Mouse (Mus musculus) heart, adult 9 months (tissue): Measurements from ENCODE around the gene Sgip1.

Source experiments
- DNase-seq, 2 experiments: peaks; one replicate each; pipeline ENCODE4 v3.0.0; 2022; ENCODE audit warnings: low spot score in 2 of 2

Gene Sgip1

DNA sequence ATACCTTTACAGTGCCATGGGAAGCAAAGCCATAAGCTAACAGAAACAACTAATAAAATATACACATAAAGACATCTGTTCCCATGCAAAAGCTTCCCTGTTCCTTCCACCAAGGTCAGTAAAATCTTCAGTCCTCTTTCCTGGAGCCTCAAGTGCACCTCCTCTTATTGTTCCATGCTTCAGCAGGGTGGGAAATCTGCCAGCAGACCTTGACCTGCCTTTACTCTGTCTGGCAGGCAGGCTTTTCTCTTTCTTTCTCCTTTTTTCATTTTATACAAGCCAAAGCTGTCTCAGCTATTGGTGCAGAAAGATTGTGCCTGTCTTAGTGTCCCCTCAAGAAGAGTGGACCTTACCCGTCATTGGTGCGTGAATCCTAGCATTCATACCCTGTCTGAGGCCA lies 154.8 kb downstream of the Sgip1 start:
- DNase-seq, result no peak

DNA sequence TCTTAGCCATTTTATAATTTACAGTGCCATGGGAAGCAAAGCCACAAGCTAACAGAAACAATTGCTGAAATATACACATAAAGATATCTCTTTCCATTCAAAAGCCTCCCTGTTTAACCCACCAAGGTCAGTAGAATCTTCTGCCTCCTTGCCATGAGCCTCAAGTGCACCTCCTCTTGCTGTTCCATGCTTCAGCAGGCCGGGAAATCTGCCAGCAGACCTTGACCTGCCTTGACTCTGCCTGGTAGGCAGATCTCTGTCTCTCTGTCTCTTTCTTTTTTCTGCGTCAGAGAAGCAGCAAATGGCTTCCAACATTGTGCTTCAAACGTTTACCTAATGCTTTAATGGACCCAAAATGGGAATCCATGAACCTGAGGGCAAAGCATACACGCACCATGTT lies 157.9 kb downstream of the Sgip1 start:
- no peak for DNase-seq

DNA sequence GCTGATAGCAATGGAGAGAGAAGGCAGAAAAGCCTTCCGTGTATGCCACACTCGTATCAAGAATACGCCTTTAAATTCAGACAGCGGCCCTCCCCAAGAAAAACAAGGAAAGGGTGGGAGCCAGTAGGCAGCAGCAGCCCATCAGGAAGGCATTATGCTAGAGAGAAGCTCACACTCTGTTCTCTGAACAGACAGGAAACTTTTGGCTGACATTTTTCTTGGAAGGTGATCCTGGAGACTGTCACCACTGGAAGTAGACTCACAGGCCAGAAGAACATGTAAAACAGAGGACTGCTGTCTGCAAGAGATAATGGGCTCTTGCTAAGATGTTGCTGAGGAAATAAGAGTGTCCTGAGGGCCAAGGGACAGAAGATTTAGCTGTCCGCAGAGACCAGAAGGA lies 158.6 kb downstream of the Sgip1 start:
- peak; percentile 33 to 44 for DNase-seq

DNA sequence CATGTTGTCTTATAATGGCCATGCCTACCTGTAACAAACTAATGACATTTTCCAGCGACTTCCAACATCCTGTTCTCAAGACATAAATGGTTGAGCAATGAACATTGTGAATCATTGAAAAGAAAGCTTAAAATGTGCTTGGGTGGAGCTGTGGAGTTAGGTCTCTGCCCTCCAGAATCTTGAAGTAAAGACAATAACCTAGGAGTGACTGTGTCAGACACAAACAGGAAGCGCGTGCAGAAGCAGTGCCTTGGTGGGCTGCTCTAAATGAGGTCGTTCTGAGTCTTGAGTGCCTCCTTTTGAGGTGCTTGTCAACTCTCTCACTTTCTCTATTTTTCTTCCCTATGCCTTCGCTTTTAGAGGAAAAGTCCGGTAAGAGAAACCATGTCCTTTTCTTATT lies 159.1 kb downstream of the Sgip1 start:
- DNase-seq, result no peak

DNA sequence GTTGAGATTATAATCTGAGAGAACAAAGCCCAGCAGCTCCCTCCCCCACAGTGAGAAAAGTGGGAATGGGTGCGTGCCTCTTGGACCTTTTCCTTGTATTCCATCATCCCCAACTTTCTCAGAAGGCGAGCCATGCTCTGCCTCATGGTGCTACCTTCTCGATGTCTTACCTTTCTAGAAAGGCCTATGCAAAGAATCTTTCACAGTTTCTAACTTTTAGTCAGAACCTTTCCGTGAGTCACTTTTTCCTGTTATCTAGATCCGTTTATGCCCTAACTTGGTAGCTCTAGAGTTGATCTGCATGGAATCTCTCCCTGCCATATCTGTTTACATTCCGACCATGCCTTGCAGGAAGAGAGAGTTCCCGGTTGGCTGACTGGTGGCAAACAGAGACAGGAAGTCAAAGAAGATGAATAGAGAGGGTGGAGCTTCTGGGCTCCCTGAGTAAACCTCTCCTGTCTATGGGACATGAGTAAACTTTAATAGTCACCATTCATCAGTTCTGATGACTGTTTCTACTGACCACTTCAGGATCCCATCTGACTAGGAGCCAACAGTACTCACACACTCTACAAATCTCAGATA lies 166.8 kb downstream of the Sgip1 start:
- no peak for DNase-seq

DNA sequence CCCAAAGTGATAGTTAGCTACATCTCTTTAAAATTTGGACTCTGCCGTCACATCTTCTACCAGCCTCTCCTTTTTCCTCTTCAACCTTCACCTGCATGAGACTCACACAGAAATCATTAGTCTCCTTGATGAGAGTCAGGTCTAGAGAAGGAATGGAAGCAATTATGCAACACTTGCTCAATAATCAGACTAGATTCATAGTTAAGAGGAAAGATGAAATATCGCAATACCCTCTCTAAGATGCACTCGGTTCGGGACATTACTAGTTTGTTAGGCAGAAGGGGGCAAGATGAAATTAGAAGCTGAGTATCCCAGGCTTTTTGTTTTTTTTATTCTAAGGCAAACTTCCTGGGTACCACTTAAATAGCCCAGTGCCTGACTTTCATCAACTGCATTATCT lies 169.1 kb downstream of the Sgip1 start:
- DNase-seq, result no peak

DNA sequence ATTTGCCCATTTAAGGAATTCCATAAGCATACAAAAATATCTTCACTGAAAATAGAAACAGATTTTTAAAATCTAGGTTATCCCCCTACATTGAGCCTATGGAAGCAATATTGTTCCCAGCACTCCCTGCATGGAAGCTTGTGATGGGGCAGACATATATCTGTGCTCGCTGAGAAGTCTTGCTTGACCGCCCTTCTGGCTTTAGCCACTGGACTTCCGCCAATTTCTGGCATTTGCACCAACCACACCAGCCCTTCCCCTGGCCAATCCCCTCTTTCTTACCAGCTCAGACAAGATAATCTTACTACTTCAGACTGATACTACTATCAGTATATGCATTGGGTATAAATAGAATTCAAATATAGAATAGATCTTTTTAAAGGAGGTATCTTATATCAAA lies 172.1 kb downstream of the Sgip1 start:
- DNase-seq, result no peak

DNA sequence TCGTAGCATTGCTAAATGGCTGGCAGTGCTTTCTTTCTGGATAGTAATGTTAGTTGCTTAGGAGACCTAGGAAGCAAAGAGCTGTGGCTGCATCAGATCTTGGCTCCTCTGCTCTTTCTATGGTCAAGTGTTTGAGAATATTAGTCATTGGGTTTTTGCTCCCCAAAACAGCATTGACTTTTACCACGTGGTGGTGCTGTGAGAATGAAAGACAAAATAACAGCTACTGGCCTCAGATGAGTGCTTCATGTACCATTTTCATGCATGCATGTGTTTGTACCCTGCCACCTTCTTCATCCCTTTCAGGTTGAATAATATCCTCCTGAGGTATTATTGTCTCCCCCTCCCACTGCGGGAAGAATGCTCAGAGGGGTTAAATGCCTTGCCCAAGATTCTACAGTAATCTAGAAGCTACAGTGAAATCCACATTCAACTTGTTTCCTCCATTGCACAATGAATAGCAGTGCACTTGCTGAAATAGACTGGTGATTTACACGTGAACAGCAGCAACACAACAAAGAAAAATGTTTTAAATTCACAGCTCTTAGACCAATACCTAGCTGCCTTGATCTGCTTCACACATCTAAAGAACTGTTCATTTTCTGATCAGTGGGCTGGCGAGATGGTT lies 172.7 kb downstream of the Sgip1 start:
- no peak for DNase-seq

DNA sequence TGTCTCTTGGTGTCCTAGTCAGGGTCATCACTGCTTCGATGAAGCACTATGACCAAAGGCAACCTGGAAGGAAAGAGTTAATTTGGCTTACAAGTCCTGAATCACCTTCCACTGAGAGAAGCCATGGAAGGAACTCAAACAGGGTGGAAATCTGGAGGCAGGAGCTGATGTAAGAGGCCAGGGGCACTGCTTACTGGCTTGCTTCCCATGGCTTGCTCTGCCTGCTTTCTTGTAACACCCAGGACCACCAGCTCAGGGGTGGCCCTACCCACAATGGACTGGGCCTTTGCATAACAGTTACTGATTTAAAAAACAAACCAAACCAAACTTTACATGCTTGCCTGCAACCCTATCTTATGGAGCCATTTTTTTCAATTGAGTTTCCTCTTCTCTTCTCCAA lies 177.1 kb downstream of the Sgip1 start:
- DNase-seq, result no peak

DNA sequence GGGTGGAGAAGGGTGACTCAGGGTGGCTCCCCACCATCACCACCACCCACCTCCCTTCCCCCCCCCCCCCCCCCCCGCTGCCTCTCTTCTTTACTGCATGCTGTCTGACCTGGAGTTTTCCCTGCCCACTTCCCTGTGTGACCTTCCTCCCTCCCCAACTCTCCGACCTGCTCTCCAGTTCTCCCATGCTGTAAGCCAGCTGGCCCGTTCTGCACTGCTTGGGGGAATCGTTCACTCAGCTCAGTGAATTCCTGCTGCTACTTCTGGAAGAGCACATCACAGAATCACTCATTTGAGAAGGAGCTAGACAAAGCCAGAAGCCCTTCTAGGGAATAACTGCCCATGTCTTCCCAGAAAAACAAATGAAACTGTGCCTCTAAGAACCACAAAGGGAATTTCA lies 188.4 kb downstream of the Sgip1 start:
- DNase-seq, result no peak

DNA sequence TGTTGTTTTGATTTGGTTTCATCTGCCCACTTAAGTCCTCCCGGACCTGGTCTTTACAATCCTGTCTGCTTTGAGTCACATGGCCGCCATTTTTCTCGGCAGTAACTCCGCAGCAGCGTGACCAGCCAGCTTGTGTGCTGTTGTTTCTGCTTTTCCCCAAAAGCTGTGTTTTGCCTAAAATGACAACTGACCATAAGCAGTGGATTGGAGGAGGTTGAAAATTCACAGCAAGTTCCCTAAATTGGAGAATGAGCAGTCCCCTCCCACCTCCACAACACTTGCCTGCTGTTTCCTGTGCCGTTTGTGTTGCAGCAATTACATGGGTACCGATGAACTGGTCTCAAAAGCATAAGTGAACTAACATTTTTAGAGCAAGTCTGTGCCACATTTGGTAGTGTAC lies 189.6 kb downstream of the Sgip1 start:
- DNase-seq, result peak in 1 of 2 experiments; percentile 1

DNA sequence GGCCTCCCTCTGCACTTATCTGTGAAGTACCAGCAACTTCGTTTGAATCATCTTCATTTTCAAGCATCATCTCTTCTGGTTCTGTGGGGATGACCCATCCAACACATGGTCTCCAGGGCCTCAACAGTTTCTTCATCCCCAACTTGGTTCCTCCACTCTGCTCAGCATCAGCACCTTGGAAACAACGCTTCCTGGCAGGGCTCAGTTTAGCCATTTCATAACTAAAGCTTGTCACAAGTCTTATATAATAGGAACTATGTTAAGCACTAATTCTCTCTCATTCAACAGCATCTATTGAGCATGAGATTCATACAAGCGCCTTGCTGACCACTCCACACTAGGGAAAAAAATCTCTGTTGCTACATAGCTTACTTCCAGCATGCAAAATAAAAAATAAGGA lies 199.2 kb downstream of the Sgip1 start:
- no peak for DNase-seq

DNA sequence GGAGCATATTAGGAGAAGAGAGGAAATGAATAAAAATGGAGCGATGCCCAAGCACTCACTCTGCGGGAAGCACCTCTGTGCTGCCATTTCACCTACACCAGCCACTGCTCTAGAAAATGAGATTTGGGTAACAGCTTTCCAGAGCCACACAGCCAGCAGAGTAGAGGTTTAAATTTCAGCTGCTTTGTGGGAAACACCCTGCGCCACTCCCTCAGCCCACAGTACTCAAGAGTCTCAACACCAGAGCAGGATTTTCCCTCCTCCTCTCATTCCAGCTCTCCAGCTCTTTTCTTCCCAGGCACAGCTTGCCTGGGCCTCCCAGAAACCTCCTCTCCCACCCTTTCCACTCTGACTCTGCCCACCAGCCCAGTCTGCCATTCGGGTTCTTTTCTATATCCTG lies 199.6 kb downstream of the Sgip1 start:
- DNase-seq, result no peak

DNA sequence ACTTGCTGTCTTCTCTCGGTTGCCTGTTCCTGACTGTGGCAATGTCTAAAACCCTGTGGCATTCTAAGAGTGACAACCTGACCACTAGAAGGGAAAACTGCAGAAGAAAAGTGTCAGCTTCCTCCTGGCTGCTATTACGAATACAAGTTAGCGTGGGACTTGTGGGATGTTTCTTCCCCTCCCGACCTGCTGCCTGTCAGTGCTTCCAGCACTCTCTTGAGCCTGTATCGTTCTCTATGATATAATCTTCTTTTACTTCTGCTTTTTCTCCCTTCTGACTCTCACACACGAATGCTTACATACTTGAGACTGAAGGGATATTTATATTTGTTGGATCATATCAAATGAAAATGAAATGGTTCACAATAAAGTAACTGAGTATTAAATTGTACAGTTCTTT lies 203.2 kb downstream of the Sgip1 start:
- no peak for DNase-seq

DNA sequence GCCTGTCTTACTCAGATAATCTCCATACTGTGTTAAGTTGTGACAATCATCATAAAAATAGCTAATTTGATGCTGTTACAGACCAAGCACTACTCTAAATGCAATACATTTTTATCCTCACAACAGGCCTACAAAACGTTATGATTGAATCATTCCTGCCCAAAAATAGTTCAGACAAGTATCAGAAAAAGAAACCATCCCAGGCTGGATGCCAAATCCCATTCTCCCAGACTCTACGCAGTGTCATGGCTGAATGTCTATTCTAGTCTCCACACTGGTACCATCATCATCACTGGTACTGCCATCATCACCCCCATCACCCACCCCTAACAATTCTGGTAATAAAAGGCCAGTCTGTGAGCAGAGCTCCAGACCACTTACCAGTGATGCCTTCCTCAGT lies 211.4 kb downstream of the Sgip1 start:
- DNase-seq, result no peak

DNA sequence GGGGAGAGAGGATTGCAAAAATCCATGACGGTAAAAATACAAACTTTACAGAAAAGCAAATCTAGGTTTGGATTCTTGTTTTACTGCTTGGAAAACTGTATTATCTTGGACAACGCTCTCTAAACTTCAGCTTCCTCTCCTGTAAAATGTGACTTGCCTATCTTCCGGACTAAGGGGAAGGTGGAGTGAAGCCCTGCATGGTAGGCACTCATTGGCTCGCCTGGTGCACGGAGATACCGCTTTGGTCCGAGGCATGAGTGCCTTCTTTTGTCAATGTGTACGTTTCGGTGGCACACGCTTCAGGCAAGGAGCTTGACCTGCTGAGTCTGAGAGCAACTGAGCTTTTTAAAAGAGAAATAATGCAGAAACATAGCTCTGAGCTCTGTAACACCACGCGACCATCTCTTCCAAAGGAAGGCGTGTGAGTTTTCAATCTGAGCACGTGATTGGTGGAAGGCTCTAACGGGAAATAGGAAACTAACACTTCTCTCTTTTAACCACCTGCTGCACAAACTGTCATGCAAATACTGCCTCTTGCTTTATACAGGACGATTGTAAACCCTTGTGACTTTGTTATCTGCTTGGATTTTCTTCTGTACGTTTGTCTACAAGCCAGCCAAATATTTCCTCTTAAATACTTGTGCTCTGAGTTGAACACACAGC lies 214.3 kb downstream of the Sgip1 start:
- DNase-seq, result no peak

DNA sequence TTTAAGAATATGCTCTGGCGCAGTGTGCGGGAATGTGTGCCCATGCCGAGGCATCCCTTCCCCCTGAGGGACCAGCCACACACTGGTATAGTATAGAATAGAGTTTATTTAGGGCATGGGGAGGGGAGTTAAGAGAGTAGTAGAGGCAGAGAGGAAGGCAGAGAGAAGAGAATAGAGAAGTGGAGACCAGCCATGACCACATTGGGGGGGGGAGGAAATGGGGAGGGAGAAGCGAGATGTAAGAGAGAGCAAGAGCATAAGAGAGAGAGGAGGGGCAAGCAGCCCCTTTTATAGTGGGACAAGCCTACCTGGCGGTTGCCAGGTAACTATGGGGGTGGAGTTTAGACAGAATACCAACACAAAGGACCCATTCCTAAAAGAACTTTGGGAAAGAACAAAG lies 218.3 kb downstream of the Sgip1 start:
- DNase-seq, result no peak

DNA sequence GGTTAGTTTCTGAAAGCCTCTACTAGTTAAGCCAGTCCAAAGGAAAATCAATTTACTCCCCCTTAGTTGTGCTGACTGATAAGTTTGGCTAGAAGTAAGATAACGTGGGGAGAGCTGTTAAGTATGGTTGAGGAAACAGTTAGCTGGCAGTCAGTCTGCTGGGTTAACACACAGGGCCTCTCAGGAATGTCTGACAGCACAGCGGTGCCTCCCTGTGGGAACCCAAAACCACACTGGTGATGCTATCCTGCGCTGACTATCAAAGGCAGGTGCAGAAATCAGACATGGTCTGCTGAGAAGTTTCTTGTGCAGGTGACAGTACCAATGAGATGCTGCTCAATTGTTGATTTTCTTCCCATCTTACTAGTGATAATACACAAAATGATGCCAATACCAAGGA lies 223.1 kb downstream of the Sgip1 start:
- no peak for DNase-seq

DNA sequence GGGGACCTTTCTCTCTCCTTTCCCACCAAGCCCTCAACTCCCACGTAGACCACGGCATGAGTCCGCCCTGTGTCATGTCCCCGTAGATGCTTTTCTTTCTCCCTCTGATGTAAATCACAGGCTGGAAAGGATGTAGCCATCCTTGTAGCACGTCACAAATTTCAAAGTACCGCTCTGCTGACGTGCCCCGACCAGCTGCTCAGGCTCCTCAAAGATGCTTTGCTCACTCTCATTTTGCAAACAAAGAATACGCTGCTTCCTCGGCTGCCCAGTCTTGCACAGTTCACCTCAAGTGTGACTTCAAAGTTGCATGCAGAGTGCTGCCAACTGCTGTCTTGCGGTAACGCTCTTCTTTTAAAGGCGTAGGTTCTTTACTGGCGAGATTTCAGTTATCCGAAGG lies 226.7 kb downstream of the Sgip1 start:
- no peak for DNase-seq

DNA sequence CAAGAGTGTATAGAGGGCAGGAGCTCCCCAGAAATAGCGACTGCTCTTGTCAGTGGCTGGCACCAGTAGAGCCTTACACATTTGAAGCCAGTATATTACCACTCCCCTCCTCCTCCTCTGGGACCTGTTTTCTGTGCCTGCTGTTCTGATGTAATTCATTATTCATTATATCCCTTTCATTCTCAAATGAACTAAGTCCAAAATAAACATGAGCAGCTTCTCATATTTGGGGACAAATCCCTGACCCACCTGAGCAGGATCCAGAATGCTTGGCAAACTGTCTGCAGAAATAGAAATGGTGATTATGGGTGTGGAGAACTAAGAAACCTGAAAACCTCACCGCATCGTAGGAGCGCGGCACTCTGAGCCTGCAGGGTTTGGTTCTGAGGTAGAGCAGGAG lies 228.5 kb downstream of the Sgip1 start:
- DNase-seq, result no peak

DNA sequence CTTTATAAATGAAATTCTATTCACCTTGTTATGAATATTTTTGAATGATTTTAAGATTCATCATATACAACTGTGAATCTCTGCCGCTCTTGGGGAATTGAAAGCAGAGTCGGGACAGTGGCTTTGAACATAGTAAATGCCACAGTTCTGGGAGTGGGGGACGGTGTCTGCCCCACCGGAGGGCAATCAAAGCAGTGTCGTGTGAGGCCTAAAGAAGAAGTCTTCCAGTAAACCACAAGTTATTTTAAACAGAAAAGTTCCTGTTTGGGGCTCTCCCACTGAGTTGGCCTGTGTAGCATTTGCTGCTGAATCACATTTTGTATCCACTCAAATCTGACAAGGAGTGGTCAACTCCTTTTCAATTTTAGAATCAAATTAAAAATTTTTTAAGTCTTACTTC lies 230.1 kb downstream of the Sgip1 start:
- DNase-seq, result no peak

DNA sequence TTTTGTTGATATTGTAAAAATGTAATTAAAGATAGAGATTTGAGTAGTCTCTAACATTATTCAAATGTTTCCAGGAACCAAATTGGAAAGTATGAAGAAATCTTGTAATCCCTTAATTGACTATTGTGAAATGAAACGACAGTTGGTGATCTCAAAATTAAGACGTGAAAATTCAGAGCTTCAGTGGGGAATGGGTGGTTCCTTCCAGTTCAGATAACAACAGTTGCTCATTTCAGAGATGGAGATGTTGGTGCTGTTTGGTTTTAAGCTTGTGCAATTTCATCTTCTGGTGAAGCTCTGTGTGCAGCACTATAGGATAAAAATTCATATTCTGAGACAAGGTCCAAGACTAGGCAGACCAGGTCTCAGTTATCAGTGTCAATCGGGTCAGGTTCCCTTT lies 231.0 kb downstream of the Sgip1 start:
- no peak for DNase-seq

DNA sequence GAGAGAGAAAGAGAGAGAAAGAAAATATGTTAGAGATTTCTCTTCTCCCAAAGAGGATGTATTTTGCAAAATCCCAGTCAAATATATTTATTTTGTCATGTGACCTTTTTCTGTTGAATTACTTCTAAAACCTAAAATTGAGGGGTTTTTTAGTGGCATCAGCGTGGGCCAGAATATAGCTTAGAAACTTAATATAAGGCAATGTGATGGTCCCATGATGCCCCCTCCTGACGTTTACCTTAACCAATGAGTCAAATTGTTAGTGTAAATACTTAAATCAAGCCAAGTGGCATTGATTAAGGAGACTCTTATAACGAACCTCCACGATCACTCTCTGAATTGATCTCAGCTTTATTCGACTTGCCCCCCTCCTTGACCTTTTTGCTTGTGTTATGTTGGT lies 233.1 kb downstream of the Sgip1 start:
- no peak for DNase-seq
